Mouse (Mus musculus) intestine, postnatal 0 days (tissue): ENCODE measurements around the gene Agrp. TPM values are rescaled to one million over a fixed set of nuclear protein-coding genes. Genes with fewer than 3 reads are reported as not detected.
A peak's percentile ranks its signal among the peaks of the same experiment; 100 is the strongest.

ENCODE experiments used
- ATAC-seq: fragments of 200-750 bp; cut with Nextera tagmentation; 2 replicates; pipeline ENCODE4 v1.8.0; 2017; ENCODE audit warnings: mild to moderate bottlenecking, moderate TSS enrichment, moderate library complexity
- H3K27ac ChIP-seq: fragments of 300-500 bp; sonication (generic); 2 replicates; pipeline ENCODE4 v1.5.1; 2014; ENCODE audit warnings: mild to moderate bottlenecking, low read depth, low read length, moderate library complexity
- H3K27me3 ChIP-seq: fragments of 300-500 bp; sonication (generic); replicated peaks from 2 replicates; pipeline ENCODE4 v1.6.1; 2014; ENCODE audit warnings: low read length, mixed read lengths; ENCODE audit not compliant: control insufficient read depth, insufficient read depth
- H3K36me3 ChIP-seq: fragments of 300-500 bp; sonication (generic); 2 replicates; pipeline ENCODE4 v1.6.1; 2014; ENCODE audit warnings: mild to moderate bottlenecking, moderate library complexity; ENCODE audit not compliant: control insufficient read depth, insufficient read depth
- H3K4me1 ChIP-seq: fragments of 300-500 bp; sonication (generic); replicated peaks from 2 replicates; pipeline ENCODE4 v1.6.1; 2014; ENCODE audit warnings: antibody characterized with exemption, low read length, mixed read lengths; ENCODE audit not compliant: control insufficient read depth, insufficient read depth
- H3K4me2 ChIP-seq: fragments of 300-500 bp; sonication (generic); replicated peaks from 2 replicates; pipeline ENCODE4 v1.6.1; 2014; ENCODE audit warnings: low read depth, mild to moderate bottlenecking, moderate library complexity
- H3K4me3 ChIP-seq: fragments of 300-500 bp; sonication (generic); 2 replicates; pipeline ENCODE4 v1.5.1; 2014; ENCODE audit warnings: low read depth, low read length
- H3K9ac ChIP-seq: fragments of 300-500 bp; sonication (generic); 2 replicates; pipeline ENCODE4 v1.6.1; 2014; ENCODE audit warnings: mild to moderate bottlenecking, low read depth, low read length
- H3K9me3 ChIP-seq: fragments of 300-500 bp; sonication (generic); 2 replicates; pipeline ENCODE4 v1.6.1; 2016; ENCODE audit warnings: mixed run types; ENCODE audit not compliant: control insufficient read depth
- CTCF ChIP-seq: sonication (generic); IDR thresholded peaks from 2 replicates; pipeline ENCODE4 v1.5.1; 2016; ENCODE audit warnings: low read depth, mild to moderate bottlenecking, control low read depth, antibody characterized with exemption, moderate library complexity
- WGBS: fragments of 180-500 bp; shearing (Covaris S2); extraction: QIAGEN DNeasy Blood & Tissue Kit; methylation state at CpG from one replicate; pipeline ENCODE4 v1.1.7; 2014; 5-methylcytosine and 5-hydroxymethylcytosine counted together
- polyA plus RNA-seq: library from polyadenylated mRNA; unstranded; fragments of >200 nt; fragmentation: Nextera tagmentation; extraction: Ambion mirVana; gene quantifications from 2 replicates; pipeline ENCODE4 v1.2.1, GENCODE M21; 2015

The Agrp gene
- polyA plus RNA-seq, 1 experiment from 2014 or later, result 0.43 TPM

- Histone ChIP-seq H3K27me3 (no peaks in the 10 kb centered on the region), H3K4me2 (peak overlapping the region; percentile 72), H3K9ac (no peak overlapping the region), H3K27ac (no peak overlapping the region), H3K4me3 (peak overlapping the region; percentile 28), H3K4me1 (0 out of 2 replicates have a peak, but pooled peaks cover 3% of the 10 kb centered on the region), H3K36me3 (no peaks in the 10 kb centered on the region), H3K9me3 (no peaks in the 10 kb centered on the region)
- peak; percentile 82 for TF ChIP-seq CTCF
- peak; percentile 72 for ATAC-seq
- 8% methylated on average over 14 of the region's 14 CpGs for WGBS
Measured at GRCm38 (mm10) chr8:105596362-105597034, 40.7 kb downstream of the Agrp start.

DNA sequence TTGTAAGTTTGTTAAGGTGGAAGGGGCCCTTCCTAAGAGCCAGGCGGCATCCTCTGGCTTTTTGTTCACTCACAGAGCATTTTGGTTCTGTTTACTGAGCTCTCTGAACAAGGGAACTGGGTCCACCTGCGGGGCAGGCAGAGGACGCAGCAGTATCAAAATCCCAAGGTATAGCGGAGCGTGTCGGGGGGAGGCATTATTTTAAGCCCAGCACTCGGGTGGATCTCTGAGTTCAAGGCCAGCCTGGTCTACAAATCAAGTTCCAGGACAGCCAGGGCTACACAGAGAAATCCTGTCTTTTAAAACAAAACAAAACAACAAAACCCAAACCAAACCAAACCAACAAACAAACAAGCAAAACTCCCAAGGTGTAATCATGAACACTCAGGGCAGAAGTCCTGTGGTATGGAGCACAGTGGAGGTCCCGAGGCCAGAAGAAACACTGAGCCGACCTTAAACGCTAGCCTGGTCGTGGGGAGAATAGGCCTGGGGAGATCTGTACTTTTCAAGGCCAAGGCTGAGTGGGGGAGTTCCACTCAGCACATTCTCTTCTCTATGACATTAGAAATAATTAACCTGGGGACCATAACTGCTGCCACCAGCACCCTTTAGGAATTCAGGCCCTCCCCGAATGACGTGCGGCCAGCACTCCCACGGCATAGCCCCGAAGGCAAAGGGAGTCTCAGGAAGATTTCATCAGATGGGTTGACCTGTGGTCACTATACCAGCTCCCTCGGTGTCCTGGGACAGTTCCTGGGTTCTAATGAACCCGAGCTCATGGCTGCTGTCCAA, 42.5 kb downstream of the Agrp start:
- Histone ChIP-seq H3K4me3 (no peak overlapping the region), H3K4me2 (peak overlapping the region; percentile 49), H3K9ac (no peak overlapping the region), H3K36me3 (no peaks in the 10 kb centered on the region), H3K4me1 (0 out of 2 replicates have a peak, but pooled peaks cover 3% of the 10 kb centered on the region), H3K27ac (no peak overlapping the region), H3K27me3 (no peaks in the 10 kb centered on the region), H3K9me3 (no peaks in the 10 kb centered on the region)
- no peak for ATAC-seq
- 50% methylated on average over 18 of the region's 18 CpGs for WGBS
- no peak for TF ChIP-seq CTCF

DNA sequence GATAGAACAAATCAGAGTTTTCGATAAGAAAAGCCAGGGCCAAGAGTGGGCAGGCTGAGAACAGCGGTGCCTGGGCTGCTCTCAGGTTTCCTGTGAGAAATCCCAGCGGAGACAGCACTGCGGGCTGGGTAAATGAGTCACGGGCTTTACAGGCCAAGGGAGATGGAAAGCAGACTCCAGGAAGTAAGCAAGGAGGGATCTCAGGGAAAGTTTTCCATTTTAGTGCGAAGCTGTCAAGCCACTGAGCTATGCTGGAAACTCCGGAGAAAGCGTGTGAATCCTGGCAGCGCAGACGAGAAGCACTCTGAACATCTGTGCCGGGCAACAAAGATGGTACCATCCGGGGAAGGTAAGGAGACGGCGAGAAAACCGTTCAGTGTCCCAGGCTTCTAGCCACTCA, 43.3 kb downstream of the Agrp start:
- TF ChIP-seq CTCF, result no peak
- Histone ChIP-seq H3K9ac (no peak overlapping the region), H3K4me1 (0 out of 2 replicates have a peak, but pooled peaks cover 3% of the 10 kb centered on the region), H3K27me3 (no peaks in the 10 kb centered on the region), H3K4me3 (0 out of 2 replicates have a peak overlapping the region, but pooled peaks have one; percentile 1), H3K4me2 (peak overlapping the region; percentile 49), H3K27ac (peak overlapping the region; percentile 50; the same call in 1 of the 2 replicates), H3K9me3 (no peaks in the 10 kb centered on the region), H3K36me3 (no peaks in the 10 kb centered on the region)
- peak; percentile 37; the same call in 1 of the 2 replicates for ATAC-seq
- WGBS, result 15% methylated on average over 15 of the region's 15 CpGs

DNA sequence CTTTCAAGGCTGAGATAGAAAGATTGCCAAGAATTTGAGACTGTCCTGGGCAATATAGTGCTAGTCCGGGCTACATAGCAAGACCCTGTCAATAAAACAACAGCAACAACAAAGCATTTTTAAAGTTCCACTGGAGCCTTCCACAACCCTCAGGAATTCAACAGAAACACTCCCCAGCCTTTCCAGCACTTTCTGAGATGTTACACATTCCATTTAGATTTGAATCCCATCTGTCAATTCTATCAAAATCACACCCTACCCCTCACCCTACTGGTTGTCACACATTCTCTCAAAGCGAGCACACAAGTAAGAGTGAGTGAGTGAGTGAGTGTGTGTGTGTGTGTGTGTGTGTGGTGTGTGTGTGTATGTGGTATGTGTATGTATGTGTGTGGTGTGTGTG, 44.8 kb downstream of the Agrp start:
- Histone ChIP-seq H3K27me3 (no peaks in the 10 kb centered on the region), H3K27ac (no peak overlapping the region), H3K4me2 (no peak overlapping the region), H3K36me3 (no peaks in the 10 kb centered on the region), H3K9ac (no peak overlapping the region), H3K4me3 (no peak overlapping the region), H3K4me1 (0 out of 2 replicates have a peak, but pooled peaks cover 3% of the 10 kb centered on the region), H3K9me3 (no peaks in the 10 kb centered on the region)
- TF ChIP-seq CTCF, result no peak
- WGBS, result 81% methylated on average over 2 of the region's 2 CpGs
- ATAC-seq, result no peak

- WGBS, result 43% methylated on average over 3 of the region's 3 CpGs
Measured at GRCm38 (mm10) chr8:105579719-105580118, 57.5 kb downstream of the Agrp start.

DNA sequence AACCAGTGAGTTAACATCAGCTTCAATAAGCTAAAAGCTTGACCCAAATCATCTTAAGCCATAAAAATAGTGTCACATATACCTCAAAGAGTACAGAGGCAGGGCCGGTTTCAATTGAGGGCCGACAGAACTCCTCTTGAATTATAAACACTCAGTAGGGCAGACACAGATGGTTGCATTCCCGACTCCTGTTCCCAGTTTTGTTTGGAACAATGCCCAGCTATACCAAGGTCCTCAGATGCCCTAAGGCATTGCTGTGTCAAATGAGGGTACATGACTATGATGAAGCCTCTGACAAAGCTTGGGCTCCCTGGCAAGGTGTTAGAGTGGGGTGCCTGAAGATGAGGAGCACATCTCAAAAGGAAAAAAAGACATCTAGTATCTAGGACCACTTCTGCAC, 61.7 kb downstream of the Agrp start:
- WGBS, result 63% methylated on average over 3 of the region's 3 CpGs

More at GRCm38 (mm10) chr8:105579719-105580118, 57.5 kb downstream of the Agrp start:
- no peak for TF ChIP-seq CTCF
- Histone ChIP-seq H3K36me3 (no peaks in the 10 kb centered on the region), H3K27ac (no peak overlapping the region), H3K9me3 (no peaks in the 10 kb centered on the region), H3K9ac (no peak overlapping the region), H3K4me3 (no peak overlapping the region), H3K4me2 (no peak overlapping the region), H3K4me1 (no peaks in the 10 kb centered on the region), H3K27me3 (no peaks in the 10 kb centered on the region)
- ATAC-seq, result no peak

More for the DNA sequence above, 61.7 kb downstream of the Agrp start:
- Histone ChIP-seq H3K36me3 (no peaks in the 10 kb centered on the region), H3K9ac (no peak overlapping the region), H3K27me3 (no peaks in the 10 kb centered on the region), H3K27ac (no peak overlapping the region), H3K4me1 (no peaks in the 10 kb centered on the region), H3K9me3 (no peaks in the 10 kb centered on the region), H3K4me2 (no peak overlapping the region), H3K4me3 (no peak overlapping the region)
- no peak for ATAC-seq
- TF ChIP-seq CTCF, result no peak
